Mouse (Mus musculus) embryonic facial prominence, embryonic 14.5 days (tissue): Measurements from ENCODE around the gene Gmds. TPM values are rescaled to one million over a fixed set of nuclear protein-coding genes. Genes with fewer than 3 reads are reported as not detected.

Source experiments
- ATAC-seq: fragments of 200-750 bp; cut with Nextera tagmentation; 2 replicates; pipeline ENCODE4 v1.8.0; 2017; ENCODE audit warnings: low read depth, moderate number of reproducible peaks, moderate TSS enrichment
- DNase-seq: peaks from one replicate; pipeline ENCODE4 v3.0.0-alpha.2; 2015; ENCODE audit warnings: low spot score
- H3K27ac ChIP-seq: fragments of 300-500 bp; sonication (generic); replicated peaks from 2 replicates; pipeline ENCODE4 v1.5.1; 2014; ENCODE audit warnings: low read depth, mild to moderate bottlenecking, low read length, moderate library complexity
- H3K27me3 ChIP-seq: fragments of 300-500 bp; sonication (generic); replicated peaks from 2 replicates; pipeline ENCODE4 v1.6.1; 2014; ENCODE audit warnings: low read length; ENCODE audit not compliant: control insufficient read depth, insufficient read depth
- H3K36me3 ChIP-seq: fragments of 300-500 bp; sonication (generic); 2 replicates; pipeline ENCODE4 v1.6.1; 2014; ENCODE audit warnings: low read length, mixed read lengths; ENCODE audit not compliant: control insufficient read depth, insufficient read depth
- H3K4me1 ChIP-seq: fragments of 300-500 bp; sonication (generic); 2 replicates; pipeline ENCODE4 v1.6.1; 2014; ENCODE audit warnings: antibody characterized with exemption, low read length; ENCODE audit not compliant: control insufficient read depth, insufficient read depth
- H3K4me2 ChIP-seq: fragments of 300-500 bp; sonication (generic); 2 replicates; pipeline ENCODE4 v1.6.1; 2014; ENCODE audit warnings: low read depth, mild to moderate bottlenecking, low read length, moderate library complexity, mixed read lengths
- H3K4me3 ChIP-seq: fragments of 300-500 bp; sonication (generic); 2 replicates; pipeline ENCODE4 v1.5.1; 2014; ENCODE audit warnings: low read depth, mild to moderate bottlenecking, low read length
- H3K9ac ChIP-seq: fragments of 300-500 bp; sonication (generic); 2 replicates; pipeline ENCODE4 v1.6.1; 2014; ENCODE audit warnings: low read depth, mild to moderate bottlenecking, low read length, moderate library complexity, mixed read lengths
- H3K9me3 ChIP-seq: fragments of 300-500 bp; sonication (generic); 2 replicates; pipeline ENCODE4 v1.6.1; 2016; ENCODE audit warnings: low read length; ENCODE audit not compliant: control insufficient read depth
- WGBS: fragments of 180-500 bp; shearing (Covaris S2); extraction: QIAGEN DNeasy Blood & Tissue Kit; methylation state at CpG from one replicate; pipeline ENCODE4 v1.1.7; 2014; 5-methylcytosine and 5-hydroxymethylcytosine counted together
- polyA plus RNA-seq: library from polyadenylated mRNA; unstranded; fragments of >200 nt; fragmentation: Nextera tagmentation; extraction: Ambion mirVana; gene quantifications from 2 replicates; pipeline ENCODE4 v1.2.1, GENCODE M21; 2014

Gene Gmds
- polyA plus RNA-seq, 1 experiment from 2014 or later: 39.4 TPM

GRCm38 (mm10) chr13:32337735-32338512, 616 bp downstream of the Gmds start:
- peak; percentile 51 for ATAC-seq
- Histone ChIP-seq H3K9me3 (no peaks in the 10 kb centered on the region), H3K4me2 (peak overlapping the region; percentile 90), H3K27me3 (no peaks in the 10 kb centered on the region), H3K27ac (0 out of 2 replicates have a peak overlapping the region, but pooled peaks have one; percentile 33), H3K4me3 (peak overlapping the region; percentile 93), H3K36me3 (no peaks in the 10 kb centered on the region), H3K9ac (peak overlapping the region; percentile 90), H3K4me1 (0 out of 2 replicates have a peak, but pooled peaks cover 3% of the 10 kb centered on the region)
- 6% methylated on average over 21 of the region's 32 CpGs for WGBS
- peak; percentile 36 for DNase-seq

DNA sequence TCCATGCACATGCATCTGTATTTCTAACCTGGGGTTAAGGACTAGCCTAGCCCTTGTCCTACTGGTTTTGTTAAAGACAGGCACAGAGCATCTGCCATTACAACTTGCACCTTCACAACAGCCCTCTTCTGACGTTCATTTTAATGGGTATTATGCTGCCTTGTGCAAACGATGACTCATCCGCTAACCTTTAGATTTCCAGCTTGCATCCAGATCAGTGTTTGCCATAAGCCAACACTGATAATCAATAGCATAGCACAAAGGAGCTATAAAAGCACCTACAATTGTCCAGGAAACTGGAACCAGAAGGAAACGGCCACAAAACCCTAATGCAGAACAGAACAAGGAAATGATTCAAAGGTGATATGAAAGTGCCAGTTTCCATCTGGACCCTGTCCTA, 20.2 kb downstream of the Gmds start:
- DNase-seq (no peak), ATAC-seq (no peak)
- Histone ChIP-seq H3K9ac (no peak overlapping the region), H3K4me3 (no peak overlapping the region), H3K36me3 (no peaks in the 10 kb centered on the region), H3K4me1 (peaks cover 5% of the 10 kb centered on the region; the same call in 1 of the 2 replicates), H3K27ac (no peak overlapping the region), H3K4me2 (no peak overlapping the region), H3K27me3 (no peaks in the 10 kb centered on the region), H3K9me3 (no peaks in the 10 kb centered on the region)
- WGBS: 63% methylated on average over 4 of the region's 4 CpGs

DNA sequence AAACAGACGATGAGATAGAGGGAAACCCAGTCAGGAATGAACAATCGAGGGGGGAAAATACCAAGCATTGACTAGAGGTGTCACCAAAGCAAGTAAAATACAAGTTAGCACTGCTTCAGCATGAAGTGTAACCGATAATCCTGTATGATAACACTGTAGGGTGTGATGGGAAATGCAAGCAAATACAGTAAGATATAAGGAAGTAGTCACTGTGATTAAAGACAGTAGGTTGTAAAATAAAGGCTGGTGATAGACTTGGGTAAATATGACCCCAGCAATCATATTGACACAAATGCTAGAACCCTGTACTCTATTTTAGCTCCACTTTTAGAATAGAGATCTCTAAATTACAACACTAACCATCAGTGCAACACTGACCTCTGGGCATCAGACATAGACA, 21.2 kb downstream of the Gmds start:
- Histone ChIP-seq H3K27ac (no peak overlapping the region), H3K4me3 (no peak overlapping the region), H3K4me1 (peaks cover 5% of the 10 kb centered on the region; the same call in 1 of the 2 replicates), H3K36me3 (no peaks in the 10 kb centered on the region), H3K4me2 (no peak overlapping the region), H3K27me3 (no peaks in the 10 kb centered on the region), H3K9ac (no peak overlapping the region), H3K9me3 (no peaks in the 10 kb centered on the region)
- DNase-seq: no peak
- 82% methylated on average over 3 of the region's 3 CpGs for WGBS
- no peak for ATAC-seq

GRCm38 (mm10) chr13:32312663-32313062, 25.9 kb downstream of the Gmds start:
- Histone ChIP-seq H3K9me3 (no peaks in the 10 kb centered on the region), H3K4me3 (no peak overlapping the region), H3K36me3 (no peaks in the 10 kb centered on the region), H3K9ac (no peak overlapping the region), H3K27ac (no peak overlapping the region), H3K4me2 (no peak overlapping the region), H3K4me1 (peaks cover 5% of the 10 kb centered on the region; the same call in 1 of the 2 replicates), H3K27me3 (no peaks in the 10 kb centered on the region)
- 57% methylated on average over 3 of the region's 3 CpGs for WGBS
- ATAC-seq (no peak), DNase-seq (peak; percentile 65)

- Histone ChIP-seq H3K36me3 (no peaks in the 10 kb centered on the region), H3K27me3 (no peaks in the 10 kb centered on the region), H3K9ac (no peak overlapping the region), H3K4me2 (no peak overlapping the region), H3K9me3 (no peaks in the 10 kb centered on the region), H3K27ac (no peak overlapping the region), H3K4me1 (peaks cover 5% of the 10 kb centered on the region; the same call in 1 of the 2 replicates), H3K4me3 (no peak overlapping the region)
- WGBS: 72% methylated on average over 2 of the region's 2 CpGs
- DNase-seq (no peak), ATAC-seq (no peak)
These were observed 27.1 kb downstream of the Gmds start for GRCm38 (mm10) chr13:32311476-32311875.

- Histone ChIP-seq H3K4me2 (no peak overlapping the region), H3K36me3 (no peaks in the 10 kb centered on the region), H3K4me3 (no peak overlapping the region), H3K27me3 (no peaks in the 10 kb centered on the region), H3K9me3 (no peaks in the 10 kb centered on the region), H3K4me1 (no peaks in the 10 kb centered on the region), H3K9ac (no peak overlapping the region), H3K27ac (no peak overlapping the region)
- DNase-seq (no peak), ATAC-seq (no peak)
- WGBS: 33% methylated on average over 1 of the region's 1 CpGs
These were observed 40.1 kb downstream of the Gmds start for GRCm38 (mm10) chr13:32298456-32298855.

DNA sequence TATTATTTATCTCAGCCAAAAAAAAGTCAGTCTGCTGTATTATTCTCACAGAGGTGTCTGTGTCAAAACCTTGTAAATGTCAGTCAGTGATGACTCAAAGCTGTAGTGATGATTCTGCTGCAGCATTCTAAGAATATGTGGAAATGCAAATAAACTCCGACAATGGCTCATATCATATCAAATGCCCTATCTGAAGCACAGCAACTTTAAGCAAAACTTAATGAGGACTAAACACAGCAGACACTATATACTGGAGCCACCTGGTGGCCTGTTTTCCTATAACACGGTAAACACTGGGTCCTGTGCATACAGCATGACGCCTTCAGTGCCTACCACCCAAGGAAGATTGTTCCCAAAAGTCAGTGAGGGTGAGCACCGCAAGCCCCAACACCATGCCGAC, 41.1 kb downstream of the Gmds start:
- ATAC-seq (no peak), DNase-seq (peak; percentile 51)
- Histone ChIP-seq H3K36me3 (no peaks in the 10 kb centered on the region), H3K27ac (no peak overlapping the region), H3K27me3 (no peaks in the 10 kb centered on the region), H3K4me2 (no peak overlapping the region), H3K9ac (no peak overlapping the region), H3K4me1 (no peaks in the 10 kb centered on the region), H3K4me3 (no peak overlapping the region), H3K9me3 (no peaks in the 10 kb centered on the region)
- WGBS: 50% methylated on average over 5 of the region's 5 CpGs

- Histone ChIP-seq H3K9ac (no peak overlapping the region), H3K4me2 (no peak overlapping the region), H3K36me3 (no peaks in the 10 kb centered on the region), H3K9me3 (no peaks in the 10 kb centered on the region), H3K27ac (no peak overlapping the region), H3K4me3 (no peak overlapping the region), H3K27me3 (no peaks in the 10 kb centered on the region), H3K4me1 (no peaks in the 10 kb centered on the region)
- no peak for ATAC-seq
- WGBS: 50% methylated on average over 3 of the region's 3 CpGs
- DNase-seq: peak; percentile 7
These were observed 43.9 kb downstream of the Gmds start for GRCm38 (mm10) chr13:32294416-32295195.
